Mouse (Mus musculus): ENCODE results near the gene Tspoap1. TPM values are rescaled to one million over a fixed set of nuclear protein-coding genes. Genes with fewer than 3 reads are reported as not detected.

Gene Tspoap1
- 25.3 and 27.9 TPM in 2 replicates for polyA plus RNA-seq (2012; rRNA removed)

GRCm38 (mm10) chr11:87760301-87761081 lies at the start of gene Tspoap1:
Gene Tspoap1 (plus strand): TSS chr11:87760541.
- TF ChIP-seq POLR2A (IDR thresholded peaks at IDR 0.05; ENCODE audit: control insufficient read depth, extremely low read depth, insufficient read depth, low read length, poor library complexity) (no peak; the same call in 1 of the 2 replicates), CTCF (IDR thresholded peaks at IDR 0.05; ENCODE audit: borderline replicate concordance, control insufficient read depth, extremely low read depth, insufficient read depth, low read length, poor library complexity) (no peak)
- peak; percentile 35 for DNase-seq
- Histone ChIP-seq H3K4me1 (replicated peaks; ENCODE audit: control insufficient read depth, insufficient read depth, low read length) (peaks cover 38% of the 10 kb centered on the region), H3K27me3 (ENCODE audit: control insufficient read depth, insufficient read depth, low read length) (peaks cover 15% of the 10 kb centered on the region), H3K4me3 (ENCODE audit: control insufficient read depth, insufficient read depth, low read length) (0 out of 2 replicates have a peak within 1 kb of the TSS, but pooled peaks have one; percentile 7), H3K27ac (ENCODE audit: control insufficient read depth, insufficient read depth, low read length) (peak within 1 kb of the TSS; percentile 52; the same call in 1 of the 2 replicates), H3K36me3 (ENCODE audit: control insufficient read depth, insufficient read depth, low read length) (peaks cover 26% of the 10 kb centered on the region)
- WGBS = 8% methylated on average over 23 of the region's 23 CpGs

DNA sequence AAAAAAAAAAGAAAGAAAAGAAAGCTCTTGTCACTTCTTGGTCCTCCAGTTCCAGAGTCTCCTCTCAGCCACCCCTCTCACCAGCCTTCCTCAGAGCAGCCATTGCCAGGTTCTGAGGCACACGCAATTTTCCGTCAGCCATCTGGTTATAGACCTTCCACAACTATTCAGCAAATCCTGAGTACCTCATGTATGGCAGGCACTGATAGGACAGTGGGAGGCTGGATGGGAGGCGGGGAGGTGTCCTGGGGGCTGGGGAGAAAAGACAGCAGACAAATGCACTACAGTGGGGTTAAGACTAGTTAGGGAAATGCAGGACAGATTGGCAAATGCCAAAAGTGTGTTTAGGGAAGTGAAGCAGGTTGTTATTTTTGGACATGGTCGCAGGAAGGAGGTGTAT lies 48.2 kb upstream of the Tspoap1 start:
- 82% methylated on average over 4 of the region's 4 CpGs for WGBS
- H3K4me3 ChIP-seq (ENCODE audit: control insufficient read depth, insufficient read depth, low read length) = no peak overlapping the region
- no peak overlapping the region for H3K27ac ChIP-seq (ENCODE audit: control insufficient read depth, insufficient read depth, low read length)
- TF ChIP-seq CTCF (IDR thresholded peaks at IDR 0.05; ENCODE audit: borderline replicate concordance, control insufficient read depth, extremely low read depth, insufficient read depth, low read length, poor library complexity) (no peak), POLR2A (IDR thresholded peaks at IDR 0.05; ENCODE audit: control insufficient read depth, extremely low read depth, insufficient read depth, low read length, poor library complexity) (no peak)
- H3K4me1 ChIP-seq (replicated peaks; ENCODE audit: control insufficient read depth, insufficient read depth, low read length) = peaks cover 9% of the 10 kb centered on the region
- H3K27me3 ChIP-seq (ENCODE audit: control insufficient read depth, insufficient read depth, low read length) = no peaks in the 10 kb centered on the region; the same call in 1 of the 2 replicates
- H3K36me3 ChIP-seq (ENCODE audit: control insufficient read depth, insufficient read depth, low read length) = no peaks in the 10 kb centered on the region
- no peak for DNase-seq

- Histone ChIP-seq H3K27ac (ENCODE audit: control insufficient read depth, insufficient read depth, low read length) (no peak overlapping the region), H3K4me1 (replicated peaks; ENCODE audit: control insufficient read depth, insufficient read depth, low read length) (peaks cover 9% of the 10 kb centered on the region), H3K4me3 (ENCODE audit: control insufficient read depth, insufficient read depth, low read length) (no peak overlapping the region), H3K36me3 (ENCODE audit: control insufficient read depth, insufficient read depth, low read length) (no peaks in the 10 kb centered on the region), H3K27me3 (ENCODE audit: control insufficient read depth, insufficient read depth, low read length) (no peaks in the 10 kb centered on the region)
- 94% methylated on average over 4 of the region's 4 CpGs for WGBS
- TF ChIP-seq CTCF (IDR thresholded peaks at IDR 0.05; ENCODE audit: borderline replicate concordance, control insufficient read depth, extremely low read depth, insufficient read depth, low read length, poor library complexity) (no peak), POLR2A (IDR thresholded peaks at IDR 0.05; ENCODE audit: control insufficient read depth, extremely low read depth, insufficient read depth, low read length, poor library complexity) (no peak)
- no peak for DNase-seq
Measured at GRCm38 (mm10) chr11:87715999-87716398, 44.3 kb upstream of the Tspoap1 start.

GRCm38 (mm10) chr11:87719526-87719925 lies 40.8 kb upstream of the Tspoap1 start:
- Histone ChIP-seq H3K27me3 (ENCODE audit: control insufficient read depth, insufficient read depth, low read length) (no peaks in the 10 kb centered on the region), H3K27ac (ENCODE audit: control insufficient read depth, insufficient read depth, low read length) (peak overlapping the region; percentile 83), H3K4me3 (ENCODE audit: control insufficient read depth, insufficient read depth, low read length) (peak overlapping the region; percentile 12), H3K36me3 (ENCODE audit: control insufficient read depth, insufficient read depth, low read length) (no peaks in the 10 kb centered on the region), H3K4me1 (replicated peaks; ENCODE audit: control insufficient read depth, insufficient read depth, low read length) (peaks cover 27% of the 10 kb centered on the region)
- no peak for DNase-seq
- WGBS = 40% methylated on average over 7 of the region's 7 CpGs
- TF ChIP-seq CTCF (IDR thresholded peaks at IDR 0.05; ENCODE audit: borderline replicate concordance, control insufficient read depth, extremely low read depth, insufficient read depth, low read length, poor library complexity) (no peak), POLR2A (IDR thresholded peaks at IDR 0.05; ENCODE audit: control insufficient read depth, extremely low read depth, insufficient read depth, low read length, poor library complexity) (no peak)

GRCm38 (mm10) chr11:87720324-87720723 lies 40.0 kb upstream of the Tspoap1 start:
- no peaks in the 10 kb centered on the region for H3K36me3 ChIP-seq (ENCODE audit: control insufficient read depth, insufficient read depth, low read length)
- H3K27ac ChIP-seq (ENCODE audit: control insufficient read depth, insufficient read depth, low read length) = peak overlapping the region; percentile 99
- peak; percentile 79; the same call in 1 of the 2 replicates for TF ChIP-seq CTCF (IDR thresholded peaks at IDR 0.05; ENCODE audit: borderline replicate concordance, control insufficient read depth, extremely low read depth, insufficient read depth, low read length, poor library complexity)
- TF ChIP-seq POLR2A (IDR thresholded peaks at IDR 0.05; ENCODE audit: control insufficient read depth, extremely low read depth, insufficient read depth, low read length, poor library complexity) = no peak
- H3K4me3 ChIP-seq (ENCODE audit: control insufficient read depth, insufficient read depth, low read length) = peak overlapping the region; percentile 48
- peaks cover 33% of the 10 kb centered on the region for H3K4me1 ChIP-seq (replicated peaks; ENCODE audit: control insufficient read depth, insufficient read depth, low read length)
- H3K27me3 ChIP-seq (ENCODE audit: control insufficient read depth, insufficient read depth, low read length) = no peaks in the 10 kb centered on the region
- peak; percentile 79 for DNase-seq
- WGBS = 14% methylated on average over 9 of the region's 9 CpGs

DNA sequence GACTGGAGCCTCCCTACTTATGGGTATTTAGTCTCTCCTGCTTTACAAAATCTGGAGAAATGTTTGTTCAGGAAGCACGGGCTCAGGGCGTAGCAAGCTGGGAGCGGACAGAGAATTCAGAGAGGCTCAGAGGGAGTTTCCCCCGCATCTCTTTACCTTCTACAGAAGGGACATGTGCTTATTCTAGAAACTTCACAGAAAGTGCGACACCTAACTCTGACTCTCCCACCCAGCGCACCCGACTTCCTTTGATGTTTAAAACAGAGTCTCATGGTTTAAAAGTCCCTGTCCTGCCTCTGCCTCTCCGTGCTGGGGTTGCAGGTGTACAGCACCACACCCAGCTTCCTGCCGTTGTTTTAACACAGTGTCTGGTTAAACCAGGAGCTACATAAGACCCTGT lies 39.5 kb upstream of the Tspoap1 start:
- H3K27ac ChIP-seq (ENCODE audit: control insufficient read depth, insufficient read depth, low read length) = peak overlapping the region; percentile 99
- peaks cover 38% of the 10 kb centered on the region for H3K4me1 ChIP-seq (replicated peaks; ENCODE audit: control insufficient read depth, insufficient read depth, low read length)
- WGBS = 4% methylated on average over 9 of the region's 9 CpGs
- TF ChIP-seq POLR2A (IDR thresholded peaks at IDR 0.05; ENCODE audit: control insufficient read depth, extremely low read depth, insufficient read depth, low read length, poor library complexity) (no peak), CTCF (IDR thresholded peaks at IDR 0.05; ENCODE audit: borderline replicate concordance, control insufficient read depth, extremely low read depth, insufficient read depth, low read length, poor library complexity) (no peak)
- no peaks in the 10 kb centered on the region for H3K36me3 ChIP-seq (ENCODE audit: control insufficient read depth, insufficient read depth, low read length)
- H3K27me3 ChIP-seq (ENCODE audit: control insufficient read depth, insufficient read depth, low read length) = no peaks in the 10 kb centered on the region
- DNase-seq = peak; percentile 81
- peak overlapping the region; percentile 48 for H3K4me3 ChIP-seq (ENCODE audit: control insufficient read depth, insufficient read depth, low read length)
